Mouse (Mus musculus): ENCODE measurements around the gene Pbsn. TPM values are rescaled to one million over a fixed set of nuclear protein-coding genes. Genes with fewer than 3 reads are reported as not detected.

Gene Pbsn
- total and polyA plus RNA-seq, 2 experiments from 2014 or later: not detected

GRCm38 (mm10) chrX:77801543-77801942, 51.9 kb downstream of the Pbsn start:
- H3K9ac ChIP-seq: no peak overlapping the region
- no peak overlapping the region for H3K27ac ChIP-seq (ENCODE audit: low read depth, low read length)
- H3K36me3 ChIP-seq (ENCODE audit: insufficient read depth): no peaks in the 10 kb centered on the region
- 63% methylated on average over 1 of the region's 1 CpGs for WGBS
- no peak for TF ChIP-seq CTCF (IDR thresholded peaks at IDR 0.05; ENCODE audit: low read depth)
- no peaks in the 10 kb centered on the region for H3K4me1 ChIP-seq (ENCODE audit: insufficient read depth)
- H3K4me3 ChIP-seq (ENCODE audit: low read depth, low read length): no peak overlapping the region
- H3K9me3 ChIP-seq (ENCODE audit: low read length): no peaks in the 10 kb centered on the region
- no peak for DNase-seq
- H3K27me3 ChIP-seq (ENCODE audit: insufficient read depth, low read length): no peaks in the 10 kb centered on the region
- no peak overlapping the region for H3K4me2 ChIP-seq (ENCODE audit: low read depth)
- ATAC-seq: no peak

- no peaks in the 10 kb centered on the region for H3K9me3 ChIP-seq (ENCODE audit: low read length)
- H3K27me3 ChIP-seq (ENCODE audit: insufficient read depth, low read length): no peaks in the 10 kb centered on the region
- H3K27ac ChIP-seq (ENCODE audit: low read depth, low read length): no peak overlapping the region
- WGBS: 88% methylated on average over 3 of the region's 3 CpGs
- no peak for TF ChIP-seq CTCF (IDR thresholded peaks at IDR 0.05; ENCODE audit: low read depth)
- no peak overlapping the region for H3K4me2 ChIP-seq (ENCODE audit: low read depth)
- DNase-seq: no peak
- no peak overlapping the region for H3K4me3 ChIP-seq (ENCODE audit: low read depth, low read length)
- H3K36me3 ChIP-seq (ENCODE audit: insufficient read depth): no peaks in the 10 kb centered on the region
- H3K9ac ChIP-seq: no peak overlapping the region
- no peaks in the 10 kb centered on the region for H3K4me1 ChIP-seq (ENCODE audit: insufficient read depth)
- no peak for ATAC-seq
Observed at GRCm38 (mm10) chrX:77799554-77799953, 53.9 kb downstream of the Pbsn start.

GRCm38 (mm10) chrX:77797801-77798200, 55.6 kb downstream of the Pbsn start:
- Histone ChIP-seq H3K9ac (no peak overlapping the region), H3K27me3 (ENCODE audit: insufficient read depth, low read length) (no peaks in the 10 kb centered on the region), H3K9me3 (ENCODE audit: low read length) (no peaks in the 10 kb centered on the region), H3K4me1 (ENCODE audit: insufficient read depth) (no peaks in the 10 kb centered on the region), H3K4me2 (ENCODE audit: low read depth) (no peak overlapping the region), H3K36me3 (ENCODE audit: insufficient read depth) (no peaks in the 10 kb centered on the region), H3K4me3 (ENCODE audit: low read depth, low read length) (no peak overlapping the region), H3K27ac (ENCODE audit: low read depth, low read length) (no peak overlapping the region)
- DNase-seq (no peak), ATAC-seq (no peak)
- no peak for TF ChIP-seq CTCF (IDR thresholded peaks at IDR 0.05; ENCODE audit: low read depth)

- Histone ChIP-seq H3K36me3 (ENCODE audit: insufficient read depth) (no peaks in the 10 kb centered on the region), H3K9me3 (ENCODE audit: low read length) (no peaks in the 10 kb centered on the region), H3K27me3 (ENCODE audit: insufficient read depth, low read length) (no peaks in the 10 kb centered on the region), H3K4me3 (ENCODE audit: low read depth, low read length) (peak overlapping the region; percentile 56; the same call in 1 of the 2 replicates), H3K4me2 (ENCODE audit: low read depth) (peak overlapping the region; percentile 57; the same call in 1 of the 2 replicates), H3K4me1 (ENCODE audit: insufficient read depth) (no peaks in the 10 kb centered on the region), H3K9ac (no peak overlapping the region), H3K27ac (ENCODE audit: low read depth, low read length) (no peak overlapping the region)
- DNase-seq: peak; percentile 4
- TF ChIP-seq CTCF (IDR thresholded peaks at IDR 0.05; ENCODE audit: low read depth): peak; percentile 11; the same call in 1 of the 2 replicates
- ATAC-seq: no peak
- WGBS: 61% methylated on average over 1 of the region's 1 CpGs
Observed at GRCm38 (mm10) chrX:77796916-77797315, 56.5 kb downstream of the Pbsn start.

GRCm38 (mm10) chrX:77796238-77796835, 57.1 kb downstream of the Pbsn start, which contains the start of gene Prkx:
Prkx (minus strand) TSS chrX:77796278.
- ATAC-seq: peak; percentile 86
- H3K27ac ChIP-seq (ENCODE audit: low read depth, low read length): peak within 1 kb of the TSS; percentile 87
- 29% methylated on average over 18 of the region's 19 CpGs for WGBS

GRCm38 (mm10) chrX:77795858-77796174, 57.6 kb downstream of the Pbsn start:
- Histone ChIP-seq H3K9me3 (ENCODE audit: low read length) (no peaks in the 10 kb centered on the region), H3K27me3 (ENCODE audit: insufficient read depth, low read length) (no peaks in the 10 kb centered on the region), H3K4me1 (ENCODE audit: insufficient read depth) (no peaks in the 10 kb centered on the region), H3K36me3 (ENCODE audit: insufficient read depth) (no peaks in the 10 kb centered on the region), H3K27ac (ENCODE audit: low read depth, low read length) (peak overlapping the region; percentile 87), H3K4me3 (ENCODE audit: low read depth, low read length) (peak overlapping the region; percentile 56), H3K9ac (peak overlapping the region; percentile 60), H3K4me2 (ENCODE audit: low read depth) (peak overlapping the region; percentile 57)
- TF ChIP-seq CTCF (IDR thresholded peaks at IDR 0.05; ENCODE audit: low read depth): no peak
- 20% methylated on average over 30 of the region's 30 CpGs for WGBS
- peak; percentile 91 for DNase-seq
- ATAC-seq: peak; percentile 98

More at GRCm38 (mm10) chrX:77796238-77796835, 57.1 kb downstream of the Pbsn start, which contains the start of gene Prkx:
- no peaks in the 10 kb centered on the region for H3K4me1 ChIP-seq (ENCODE audit: insufficient read depth)
- no peaks in the 10 kb centered on the region for H3K9me3 ChIP-seq (ENCODE audit: low read length)
- H3K4me3 ChIP-seq (ENCODE audit: low read depth, low read length): peak within 1 kb of the TSS; percentile 56
- peak; percentile 79 for DNase-seq
- no peak for TF ChIP-seq CTCF (IDR thresholded peaks at IDR 0.05; ENCODE audit: low read depth)
- no peaks in the 10 kb centered on the region for H3K27me3 ChIP-seq (ENCODE audit: insufficient read depth, low read length)
- H3K9ac ChIP-seq: peak within 1 kb of the TSS; percentile 60
- no peaks in the 10 kb centered on the region for H3K36me3 ChIP-seq (ENCODE audit: insufficient read depth)
- H3K4me2 ChIP-seq (ENCODE audit: low read depth): peak within 1 kb of the TSS; percentile 57

GRCm38 (mm10) chrX:77794962-77795857, 58.2 kb downstream of the Pbsn start:
- no peaks in the 10 kb centered on the region for H3K27me3 ChIP-seq (ENCODE audit: insufficient read depth, low read length)
- H3K4me1 ChIP-seq (ENCODE audit: insufficient read depth): no peaks in the 10 kb centered on the region
- DNase-seq (peak; percentile 34), ATAC-seq (peak; percentile 70)
- H3K27ac ChIP-seq (ENCODE audit: low read depth, low read length): peak overlapping the region; percentile 87
- peak overlapping the region; percentile 56 for H3K4me3 ChIP-seq (ENCODE audit: low read depth, low read length)
- H3K9me3 ChIP-seq (ENCODE audit: low read length): no peaks in the 10 kb centered on the region
- peak overlapping the region; percentile 60 for H3K9ac ChIP-seq
- H3K36me3 ChIP-seq (ENCODE audit: insufficient read depth): no peaks in the 10 kb centered on the region
- TF ChIP-seq CTCF (IDR thresholded peaks at IDR 0.05; ENCODE audit: low read depth): no peak
- WGBS: 20% methylated on average over 61 of the region's 61 CpGs
- H3K4me2 ChIP-seq (ENCODE audit: low read depth): peak overlapping the region; percentile 57
